Mouse (Mus musculus): ENCODE data around the gene Cdc73. TPM values are rescaled to one million over a fixed set of nuclear protein-coding genes. Genes with fewer than 3 reads are reported as not detected.
"Not testable (repeated sequence)": the region's sequence is repeated elsewhere in the genome, so short reads cannot be mapped to it uniquely, and the experiment has no call there.

Gene Cdc73
- polyA plus RNA-seq, 1 experiment from 2014 or later = 33.7 TPM

DNA sequence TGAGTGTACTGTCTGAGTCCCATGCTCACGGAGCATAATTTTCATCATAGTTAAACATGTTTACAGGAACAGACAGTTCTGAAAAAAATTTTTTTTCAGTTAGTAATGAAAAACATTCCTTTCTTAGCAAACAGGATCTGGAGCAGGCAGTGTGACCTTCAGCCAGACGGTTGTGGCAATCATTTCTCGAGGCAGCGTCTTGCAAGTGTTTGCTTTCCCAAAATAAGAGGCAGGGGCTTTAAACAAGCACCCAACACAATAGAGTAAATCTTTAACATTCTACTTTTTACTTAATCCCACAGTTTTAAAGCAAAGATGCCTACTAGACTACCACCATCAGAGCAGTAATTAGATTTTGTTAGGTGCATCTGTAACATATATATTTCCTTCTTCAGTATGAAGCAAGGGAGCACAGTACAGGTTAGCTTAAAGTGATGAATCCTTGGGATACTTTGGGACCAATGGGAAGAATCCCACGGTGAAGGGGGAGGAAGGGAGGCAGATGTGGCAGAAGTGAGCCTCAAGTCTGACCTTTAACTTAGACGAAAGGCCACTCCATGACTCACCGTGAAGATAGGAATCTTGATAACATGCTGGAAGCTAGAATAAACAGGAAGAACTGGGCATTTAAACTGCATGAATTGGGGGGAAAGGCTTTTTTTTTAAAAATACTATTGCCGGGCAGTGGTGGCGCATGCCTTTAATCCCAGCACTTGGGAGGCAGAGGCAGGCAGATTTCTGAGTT, 25.2 kb upstream of the Cdc73 start:
- no peaks in the 10 kb centered on the region for H3K4me1 ChIP-seq (replicated peaks)

GRCm38 (mm10) chr1:143724456-143725064, 21.9 kb upstream of the Cdc73 start:
- ATAC-seq (ENCODE audit: insufficient number of reproducible peaks, insufficient read depth, low FRiP score, low TSS enrichment, low read depth) = no peak

More for the DNA sequence above, 25.2 kb upstream of the Cdc73 start:
- Histone ChIP-seq H3K9me3 (no peaks in the 10 kb centered on the region), H3K4me3 (replicated peaks) (no peak overlapping the region), H3K9ac (replicated peaks) (no peak overlapping the region), H3K27ac (no peak overlapping the region), H3K27me3 (no peaks in the 10 kb centered on the region), H3K4me2 (no peak overlapping the region), H3K36me3 (no peaks in the 10 kb centered on the region)
- ATAC-seq (ENCODE audit: insufficient number of reproducible peaks, insufficient read depth, low FRiP score, low TSS enrichment, low read depth) = no peak
- 69% methylated on average over 9 of the region's 9 CpGs for WGBS

GRCm38 (mm10) chr1:143716038-143716437, 13.3 kb upstream of the Cdc73 start, which contains the start of gene Glrx2:
TSS of gene Glrx2 (plus strand) at chr1:143716338.
- H3K4me2 ChIP-seq; H3K27ac ChIP-seq; ATAC-seq (ENCODE audit: insufficient number of reproducible peaks, insufficient read depth, low FRiP score, low TSS enrichment, low read depth); H3K4me1 ChIP-seq (replicated peaks); H3K9me3 ChIP-seq; H3K27me3 ChIP-seq; H3K36me3 ChIP-seq; H3K9ac ChIP-seq (replicated peaks); H3K4me3 ChIP-seq (replicated peaks): not testable (repeated sequence)
- WGBS = no CpG with 5 or more reads among the region's 2 CpGs

More at GRCm38 (mm10) chr1:143724456-143725064, 21.9 kb upstream of the Cdc73 start:
- Histone ChIP-seq H3K4me2 (no peak overlapping the region), H3K36me3 (no peaks in the 10 kb centered on the region), H3K4me3 (replicated peaks) (no peak overlapping the region), H3K4me1 (replicated peaks) (no peaks in the 10 kb centered on the region), H3K9me3 (no peaks in the 10 kb centered on the region), H3K27me3 (no peaks in the 10 kb centered on the region), H3K27ac (no peak overlapping the region), H3K9ac (replicated peaks) (no peak overlapping the region)
- 85% methylated on average over 5 of the region's 5 CpGs for WGBS

- ATAC-seq (ENCODE audit: insufficient number of reproducible peaks, insufficient read depth, low FRiP score, low TSS enrichment, low read depth) = no peak
- H3K4me1 ChIP-seq (replicated peaks) = no peaks in the 10 kb centered on the region
- H3K27me3 ChIP-seq = no peaks in the 10 kb centered on the region
- WGBS = 79% methylated on average over 5 of the region's 5 CpGs
- no peak overlapping the region for H3K9ac ChIP-seq (replicated peaks)
- H3K9me3 ChIP-seq = no peaks in the 10 kb centered on the region
- H3K36me3 ChIP-seq = no peaks in the 10 kb centered on the region
- H3K27ac ChIP-seq = no peak overlapping the region
- H3K4me3 ChIP-seq (replicated peaks) = no peak overlapping the region
- H3K4me2 ChIP-seq = no peak overlapping the region
Observed at GRCm38 (mm10) chr1:143710627-143710976, 7.9 kb upstream of the Cdc73 start.

DNA sequence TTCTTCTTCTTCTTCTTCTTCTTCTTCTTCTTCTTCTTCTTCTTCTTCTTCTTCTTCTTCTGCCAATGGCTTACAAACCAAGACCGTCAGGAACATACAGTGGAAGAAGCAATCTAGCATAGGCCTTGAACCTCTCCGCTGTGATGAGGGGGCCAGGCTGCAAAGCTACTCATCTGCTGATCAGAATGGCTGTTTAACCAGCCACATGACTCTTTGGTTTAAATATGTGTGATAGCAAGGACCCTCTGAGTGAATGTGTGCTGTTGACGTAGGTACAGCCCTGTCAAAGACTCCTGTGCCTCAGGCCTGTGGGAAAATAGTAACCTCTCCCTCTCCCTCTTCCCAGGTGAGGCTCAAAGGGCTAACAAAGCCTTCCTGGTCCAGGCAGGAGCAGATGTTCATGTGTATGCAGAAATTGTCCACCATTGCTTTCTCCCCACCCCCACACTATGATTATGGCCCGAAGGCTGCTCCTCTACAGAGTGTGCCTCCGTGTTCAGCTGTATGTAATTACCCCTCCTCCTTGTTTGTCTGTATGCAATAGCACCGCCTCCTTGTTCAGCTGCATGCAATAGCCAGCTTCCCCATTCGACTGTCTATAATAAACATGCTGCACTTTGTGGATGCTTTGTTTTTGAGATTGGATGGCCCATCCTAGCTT, 7.4 kb upstream of the Cdc73 start:
- Histone ChIP-seq H3K4me3 (replicated peaks) (no peak overlapping the region), H3K27me3 (no peaks in the 10 kb centered on the region), H3K9ac (replicated peaks) (no peak overlapping the region), H3K27ac (no peak overlapping the region), H3K4me1 (replicated peaks) (no peaks in the 10 kb centered on the region), H3K4me2 (no peak overlapping the region), H3K9me3 (no peaks in the 10 kb centered on the region), H3K36me3 (no peaks in the 10 kb centered on the region)
- 60% methylated on average over 7 of the region's 7 CpGs for WGBS
- ATAC-seq (ENCODE audit: insufficient number of reproducible peaks, insufficient read depth, low FRiP score, low TSS enrichment, low read depth) = 0 out of 2 replicates have a peak, but pooled peaks have one; percentile 56

- H3K9me3 ChIP-seq = no peaks in the 10 kb centered on the region
- no peaks in the 10 kb centered on the region for H3K36me3 ChIP-seq
- H3K27me3 ChIP-seq = no peaks in the 10 kb centered on the region
- no peak overlapping the region for H3K9ac ChIP-seq (replicated peaks)
- no peak for ATAC-seq (ENCODE audit: insufficient number of reproducible peaks, insufficient read depth, low FRiP score, low TSS enrichment, low read depth)
- H3K4me3 ChIP-seq (replicated peaks) = no peak overlapping the region
- H3K4me1 ChIP-seq (replicated peaks) = no peaks in the 10 kb centered on the region
- WGBS = 79% methylated on average over 6 of the region's 6 CpGs
- H3K4me2 ChIP-seq = no peak overlapping the region
- H3K27ac ChIP-seq = no peak overlapping the region
Observed at GRCm38 (mm10) chr1:143708361-143708760, 5.7 kb upstream of the Cdc73 start.

- WGBS = 83% methylated on average over 4 of the region's 4 CpGs
- Histone ChIP-seq H3K36me3 (no peaks in the 10 kb centered on the region), H3K27ac (no peak overlapping the region), H3K9me3 (no peaks in the 10 kb centered on the region), H3K4me2 (no peak overlapping the region), H3K27me3 (no peaks in the 10 kb centered on the region), H3K4me1 (replicated peaks) (no peaks in the 10 kb centered on the region), H3K4me3 (replicated peaks) (no peak overlapping the region), H3K9ac (replicated peaks) (no peak overlapping the region)
- ATAC-seq (ENCODE audit: insufficient number of reproducible peaks, insufficient read depth, low FRiP score, low TSS enrichment, low read depth) = no peak
Observed at GRCm38 (mm10) chr1:143707006-143707405, 4.3 kb upstream of the Cdc73 start.

DNA sequence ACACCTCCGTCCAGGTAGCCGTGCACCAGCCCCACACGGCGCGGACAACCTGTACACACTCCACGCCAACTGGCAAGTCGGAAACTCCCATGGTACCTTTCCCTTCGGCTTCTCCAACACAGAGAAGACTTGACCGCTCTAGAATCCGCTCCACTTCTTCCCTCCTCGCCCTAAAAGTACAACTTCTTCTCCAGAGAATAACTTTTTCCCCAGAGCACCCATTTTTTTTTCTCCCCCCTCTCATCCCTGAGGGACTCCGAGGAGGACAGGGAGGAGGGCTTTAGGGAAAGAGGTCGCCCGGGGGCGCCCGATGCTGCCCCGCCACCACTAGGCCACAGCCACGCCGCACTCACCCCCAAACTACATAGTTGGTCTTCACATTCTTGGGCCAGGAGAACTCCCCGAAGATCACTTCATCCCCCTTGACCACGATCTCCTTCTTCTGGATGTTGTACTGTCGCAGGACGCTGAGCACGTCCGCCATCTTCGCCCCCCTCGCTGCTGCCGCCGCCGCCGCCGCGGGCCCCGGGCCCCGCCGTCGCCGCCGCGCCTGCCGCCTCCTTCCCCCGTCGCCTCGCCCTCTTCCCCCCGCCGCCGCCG, 452 bp downstream of the Cdc73 start:
- peak; percentile 73 for ATAC-seq (ENCODE audit: insufficient number of reproducible peaks, insufficient read depth, low FRiP score, low TSS enrichment, low read depth)

DNA sequence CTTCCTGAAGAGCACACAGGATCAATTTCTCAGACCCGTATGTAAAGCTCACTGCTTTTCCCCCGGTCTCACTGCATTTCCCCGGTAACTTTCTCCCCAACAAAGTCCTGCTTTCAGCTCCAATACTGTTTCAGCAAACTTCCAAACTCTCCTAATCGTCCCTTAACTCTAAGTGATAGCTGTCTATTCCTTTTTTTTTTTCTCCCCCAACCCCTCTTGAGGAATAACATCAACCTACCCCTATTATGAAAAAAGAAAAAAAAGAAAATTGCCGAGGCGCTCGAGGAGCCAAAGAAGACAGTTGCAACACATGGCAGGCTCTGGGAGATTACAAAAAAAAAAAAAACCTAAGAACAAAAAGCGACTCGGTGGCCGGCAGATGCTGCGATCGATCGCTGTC, 957 bp downstream of the Cdc73 start:
- peaks cover 15% of the 10 kb centered on the region for H3K36me3 ChIP-seq
- peak overlapping the region; percentile 89 for H3K27ac ChIP-seq
- H3K4me3 ChIP-seq (replicated peaks) = peak overlapping the region; percentile 73
- peak overlapping the region; percentile 89 for H3K9ac ChIP-seq (replicated peaks)
- H3K4me2 ChIP-seq = peak overlapping the region; percentile 65
- no peaks in the 10 kb centered on the region for H3K9me3 ChIP-seq
- no peak for ATAC-seq (ENCODE audit: insufficient number of reproducible peaks, insufficient read depth, low FRiP score, low TSS enrichment, low read depth)
- H3K4me1 ChIP-seq (replicated peaks) = 0 out of 2 replicates have a peak, but pooled peaks cover 5% of the 10 kb centered on the region
- WGBS = under 1% methylated on average over 13 of the region's 13 CpGs
- no peaks in the 10 kb centered on the region for H3K27me3 ChIP-seq

More for the DNA sequence above, 452 bp downstream of the Cdc73 start:
- H3K27me3 ChIP-seq = no peaks in the 10 kb centered on the region
- peak overlapping the region; percentile 89 for H3K9ac ChIP-seq (replicated peaks)
- 0 out of 2 replicates have a peak, but pooled peaks cover 5% of the 10 kb centered on the region for H3K4me1 ChIP-seq (replicated peaks)
- H3K4me3 ChIP-seq (replicated peaks) = peak overlapping the region; percentile 73
- peak overlapping the region; percentile 65 for H3K4me2 ChIP-seq
- peaks cover 11% of the 10 kb centered on the region for H3K36me3 ChIP-seq
- H3K9me3 ChIP-seq = no peaks in the 10 kb centered on the region
- under 1% methylated on average over 48 of the region's 48 CpGs for WGBS
- H3K27ac ChIP-seq = peak overlapping the region; percentile 89

GRCm38 (mm10) chr1:143684849-143685248, 17.8 kb downstream of the Cdc73 start:
- H3K27ac ChIP-seq = no peak overlapping the region
- H3K4me1 ChIP-seq (replicated peaks) = no peaks in the 10 kb centered on the region
- H3K9me3 ChIP-seq = no peaks in the 10 kb centered on the region
- H3K9ac ChIP-seq (replicated peaks) = no peak overlapping the region
- peaks cover 61% of the 10 kb centered on the region for H3K36me3 ChIP-seq
- H3K4me3 ChIP-seq (replicated peaks) = no peak overlapping the region
- no peak overlapping the region for H3K4me2 ChIP-seq
- H3K27me3 ChIP-seq = no peaks in the 10 kb centered on the region
- no peak for ATAC-seq (ENCODE audit: insufficient number of reproducible peaks, insufficient read depth, low FRiP score, low TSS enrichment, low read depth)
- WGBS = 91% methylated on average over 3 of the region's 3 CpGs

DNA sequence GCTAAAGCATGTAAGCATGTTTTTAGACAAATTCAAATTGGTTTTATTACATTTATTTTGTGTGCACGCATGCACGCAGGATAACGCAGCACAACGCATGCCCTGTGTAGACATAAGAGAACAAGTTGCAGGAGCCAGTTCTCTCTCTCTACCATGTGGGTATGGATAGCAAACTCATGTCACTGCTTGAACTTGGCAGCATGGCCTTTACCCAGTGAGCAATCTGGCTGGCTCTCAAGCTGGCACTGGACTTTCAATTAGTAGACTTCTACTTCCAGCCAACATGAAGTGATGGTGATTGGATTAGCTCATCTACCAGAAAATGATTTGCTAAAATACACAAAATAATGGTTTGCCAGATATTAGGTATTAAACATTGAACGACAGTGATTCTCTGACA, 21.6 kb downstream of the Cdc73 start:
- Histone ChIP-seq H3K4me2 (no peak overlapping the region), H3K9ac (replicated peaks) (no peak overlapping the region), H3K27me3 (no peaks in the 10 kb centered on the region), H3K27ac (no peak overlapping the region), H3K36me3 (peaks cover 56% of the 10 kb centered on the region), H3K4me3 (replicated peaks) (no peak overlapping the region), H3K9me3 (no peaks in the 10 kb centered on the region), H3K4me1 (replicated peaks) (no peaks in the 10 kb centered on the region)
- 96% methylated on average over 5 of the region's 5 CpGs for WGBS
- ATAC-seq (ENCODE audit: insufficient number of reproducible peaks, insufficient read depth, low FRiP score, low TSS enrichment, low read depth) = no peak
